Mouse (Mus musculus) kidney, adult 2 months (tissue): ENCODE data around the gene Helz. TPM values are rescaled to one million over a fixed set of nuclear protein-coding genes. Genes with fewer than 3 reads are reported as not detected.

Experiments
- DNase-seq: peaks from one replicate; pipeline ENCODE4 v3.0.0; 2021
- H3K27ac ChIP-seq: fragments of 200-500 bp; 2 replicates; pipeline ENCODE4 v1.5.1; 2012; ENCODE audit warnings: low read depth, low read length, control low read depth, inconsistent platforms; ENCODE audit not compliant: insufficient read depth
- H3K27me3 ChIP-seq: fragments of 200-500 bp; replicated peaks from 2 replicates; pipeline ENCODE4 v1.6.1; 2012; ENCODE audit warnings: mild to moderate bottlenecking, moderate library complexity, low read length, inconsistent platforms; ENCODE audit not compliant: control insufficient read depth, insufficient read depth
- H3K36me3 ChIP-seq: fragments of 200-500 bp; 2 replicates; pipeline ENCODE4 v1.6.1; 2012; ENCODE audit warnings: mild to moderate bottlenecking, moderate library complexity, low read length, inconsistent platforms; ENCODE audit not compliant: control insufficient read depth, insufficient read depth
- H3K4me1 ChIP-seq: fragments of 200-500 bp; 2 replicates; pipeline ENCODE4 v1.6.1; 2011; ENCODE audit warnings: low read length; ENCODE audit not compliant: control insufficient read depth, insufficient read depth
- H3K4me3 ChIP-seq: fragments of 200-500 bp; 2 replicates; pipeline ENCODE4 v1.5.1; 2011; ENCODE audit warnings: mild to moderate bottlenecking, low read depth, low read length, control low read depth; ENCODE audit not compliant: insufficient read depth
- CTCF ChIP-seq: fragments of 200-500 bp; conservative IDR thresholded peaks from 2 replicates; pipeline ENCODE4 v1.5.1; 2011; ENCODE audit warnings: low read depth, mild to moderate bottlenecking, control low read depth, low read length, moderate library complexity, mixed read lengths; ENCODE audit not compliant: insufficient read depth, insufficient read length
- POLR2A ChIP-seq: fragments of 200-500 bp; IDR thresholded peaks from one replicate; pipeline ENCODE4 v1.6.1; 2011; ENCODE audit warnings: low read depth, low read length, control low read depth
- whole genome bisulfite sequencing: fragments of 180-500 bp; shearing (Covaris S2); methylation state at CpG from one replicate; pipeline ENCODE4 v1.1.7; 2018; 5-methylcytosine and 5-hydroxymethylcytosine counted together
- polyA plus RNA-seq: library from polyadenylated mRNA; depleted of rRNA; stranded (reverse); fragments of >200 nt; gene quantifications from 2 replicates; pipeline ENCODE4 v1.2.3, GENCODE M21; 2012

Helz gene
- polyA plus RNA-seq, 1 experiment = 18.8 TPM

GRCm38 (mm10) chr11:107691569-107691968, 143.8 kb downstream of the Helz start:
- WGBS = 64% methylated on average over 8 of the region's 8 CpGs
- Histone ChIP-seq H3K27ac (no peak overlapping the region), H3K4me3 (no peak overlapping the region), H3K27me3 (no peaks in the 10 kb centered on the region), H3K36me3 (peaks cover 1% of the 10 kb centered on the region; the same call in 1 of the 2 replicates), H3K4me1 (no peaks in the 10 kb centered on the region)
- DNase-seq = peak; percentile 14
- TF ChIP-seq CTCF (no peak), POLR2A (no peak)

GRCm38 (mm10) chr11:107693338-107693737, 145.6 kb downstream of the Helz start:
- H3K4me1 ChIP-seq = no peaks in the 10 kb centered on the region
- TF ChIP-seq CTCF = no peak
- TF ChIP-seq POLR2A = no peak
- no peaks in the 10 kb centered on the region for H3K36me3 ChIP-seq
- WGBS = 79% methylated on average over 6 of the region's 6 CpGs
- no peak overlapping the region for H3K27ac ChIP-seq
- DNase-seq = no peak
- H3K4me3 ChIP-seq = no peak overlapping the region
- no peaks in the 10 kb centered on the region for H3K27me3 ChIP-seq

DNA sequence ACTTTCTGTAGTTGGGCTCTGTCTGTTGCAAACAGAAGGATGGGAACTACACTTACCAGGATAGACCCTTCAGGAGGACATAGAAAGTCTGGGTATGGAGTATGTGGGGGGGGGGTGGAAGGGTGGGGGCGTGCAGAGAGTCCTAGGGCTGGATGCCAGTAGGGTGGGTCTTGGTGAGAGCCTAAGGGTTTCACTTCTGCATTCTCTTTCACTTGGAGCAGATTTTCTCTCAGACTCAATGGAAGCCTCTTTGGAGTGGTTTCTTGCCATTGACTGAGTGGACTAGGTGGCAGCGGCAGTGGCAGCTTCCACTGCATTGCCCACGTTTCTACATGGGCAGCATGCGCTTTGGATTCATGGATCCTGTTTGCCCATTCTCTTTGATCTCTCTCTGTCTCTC, 152.2 kb downstream of the Helz start:
- H3K4me3 ChIP-seq = no peak overlapping the region
- no peaks in the 10 kb centered on the region for H3K36me3 ChIP-seq
- WGBS = 91% methylated on average over 4 of the region's 4 CpGs
- peaks cover 4% of the 10 kb centered on the region; the same call in 1 of the 2 replicates for H3K4me1 ChIP-seq
- DNase-seq = no peak
- TF ChIP-seq POLR2A (no peak), CTCF (no peak)
- no peaks in the 10 kb centered on the region for H3K27me3 ChIP-seq
- no peak overlapping the region for H3K27ac ChIP-seq

GRCm38 (mm10) chr11:107703272-107704134, 155.8 kb downstream of the Helz start:
- Histone ChIP-seq H3K4me3 (peak overlapping the region; percentile 10; the same call in 1 of the 2 replicates), H3K4me1 (peaks cover 4% of the 10 kb centered on the region; the same call in 1 of the 2 replicates), H3K27ac (no peak overlapping the region), H3K36me3 (no peaks in the 10 kb centered on the region), H3K27me3 (no peaks in the 10 kb centered on the region)
- peak; percentile 60 for DNase-seq
- TF ChIP-seq POLR2A (no peak), CTCF (no peak)
- WGBS = 15% methylated on average over 27 of the region's 27 CpGs

GRCm38 (mm10) chr11:107705060-107705459, 157.3 kb downstream of the Helz start:
- Histone ChIP-seq H3K27ac (no peak overlapping the region), H3K36me3 (no peaks in the 10 kb centered on the region), H3K4me1 (peaks cover 4% of the 10 kb centered on the region; the same call in 1 of the 2 replicates), H3K4me3 (no peak overlapping the region), H3K27me3 (no peaks in the 10 kb centered on the region)
- 73% methylated on average over 6 of the region's 6 CpGs for WGBS
- DNase-seq = no peak
- TF ChIP-seq CTCF = no peak
- TF ChIP-seq POLR2A = no peak

GRCm38 (mm10) chr11:107705476-107706074, 157.8 kb downstream of the Helz start:
- Histone ChIP-seq H3K27ac (no peak overlapping the region), H3K4me1 (peaks cover 4% of the 10 kb centered on the region; the same call in 1 of the 2 replicates), H3K27me3 (no peaks in the 10 kb centered on the region), H3K4me3 (no peak overlapping the region), H3K36me3 (no peaks in the 10 kb centered on the region)
- TF ChIP-seq CTCF (no peak), POLR2A (no peak)
- 45% methylated on average over 11 of the region's 11 CpGs for WGBS
- no peak for DNase-seq

GRCm38 (mm10) chr11:107707897-107708610, 160.3 kb downstream of the Helz start:
- DNase-seq = no peak
- Histone ChIP-seq H3K4me1 (peaks cover 4% of the 10 kb centered on the region; the same call in 1 of the 2 replicates), H3K36me3 (no peaks in the 10 kb centered on the region), H3K4me3 (no peak overlapping the region), H3K27ac (no peak overlapping the region), H3K27me3 (no peaks in the 10 kb centered on the region)
- 64% methylated on average over 20 of the region's 20 CpGs for WGBS
- TF ChIP-seq POLR2A (no peak), CTCF (no peak)
